Mouse (Mus musculus): Measurements from ENCODE around the gene Col5a3. TPM values are rescaled to one million over a fixed set of nuclear protein-coding genes. Genes with fewer than 3 reads are reported as not detected.

Col5a3 gene
- polyA plus RNA-seq, 1 experiment: 1.3 TPM

DNA sequence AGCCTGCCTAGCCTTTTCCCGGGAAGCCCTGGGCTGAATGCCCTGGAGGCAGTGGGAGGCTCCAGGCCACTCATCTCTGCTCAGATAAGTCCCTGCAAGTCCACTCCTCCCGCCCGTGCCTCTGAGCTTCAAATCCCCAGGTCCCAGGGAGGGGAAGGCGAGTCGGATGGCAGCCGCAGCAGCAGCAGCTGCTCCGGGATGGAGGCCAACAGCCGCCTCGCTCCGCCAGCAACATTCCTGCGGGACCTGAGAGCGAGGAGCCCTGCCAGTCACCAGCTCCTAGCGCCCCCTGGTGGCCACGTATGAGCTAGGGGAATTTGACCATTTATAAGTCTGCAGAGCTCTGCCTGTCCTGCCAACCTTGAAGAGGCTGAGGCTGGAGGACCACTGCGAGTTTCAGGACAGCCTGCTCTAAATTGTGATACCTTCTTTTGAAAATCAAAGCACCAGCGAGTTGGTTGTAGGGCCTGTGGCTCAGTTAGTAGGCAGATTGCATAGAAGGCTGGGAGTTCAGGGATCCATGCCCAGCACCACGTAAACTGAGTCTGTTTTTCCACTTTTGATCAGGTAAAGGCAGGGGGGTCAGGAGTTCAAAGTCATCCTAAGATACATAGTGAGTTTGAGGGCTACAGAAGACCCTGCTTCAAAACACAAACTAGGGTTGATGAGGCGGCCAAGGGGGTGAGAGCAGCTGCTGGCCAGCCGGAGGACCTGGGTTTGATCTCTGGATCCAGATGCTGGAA, 16.2 kb upstream of the Col5a3 start:
- TF ChIP-seq POLR2A (IDR thresholded peaks at IDR 0.05; ENCODE audit: insufficient read depth, low read length) (no peak), CTCF (IDR thresholded peaks at IDR 0.05; ENCODE audit: low read depth, low read length) (peak; percentile 95), EP300 (IDR thresholded peaks at IDR 0.05; ENCODE audit: insufficient read depth, low read depth, low read length) (no peak)
- H3K27me3 ChIP-seq (ENCODE audit: control insufficient read depth, insufficient read depth, low read length, poor library complexity, severe bottlenecking): no peaks in the 10 kb centered on the region
- no peak overlapping the region for H3K27ac ChIP-seq (ENCODE audit: insufficient read depth, low read length)
- H3K4me1 ChIP-seq (ENCODE audit: control insufficient read depth, insufficient read depth, low read length): peaks cover 2% of the 10 kb centered on the region
- H3K4me3 ChIP-seq (ENCODE audit: low read depth, low read length): peak overlapping the region; percentile 28; the same call in 1 of the 2 replicates
- no peaks in the 10 kb centered on the region for H3K36me3 ChIP-seq (ENCODE audit: control insufficient read depth, insufficient read depth, low read length, poor library complexity, severe bottlenecking)
- peak overlapping the region; percentile 40; the same call in 1 of the 2 replicates for H3K9ac ChIP-seq (ENCODE audit: low read depth, poor library complexity, severe bottlenecking)
- H3K9me3 ChIP-seq (replicated peaks; ENCODE audit: control insufficient read depth, insufficient read depth, low read length, poor library complexity, severe bottlenecking): no peaks in the 10 kb centered on the region

DNA sequence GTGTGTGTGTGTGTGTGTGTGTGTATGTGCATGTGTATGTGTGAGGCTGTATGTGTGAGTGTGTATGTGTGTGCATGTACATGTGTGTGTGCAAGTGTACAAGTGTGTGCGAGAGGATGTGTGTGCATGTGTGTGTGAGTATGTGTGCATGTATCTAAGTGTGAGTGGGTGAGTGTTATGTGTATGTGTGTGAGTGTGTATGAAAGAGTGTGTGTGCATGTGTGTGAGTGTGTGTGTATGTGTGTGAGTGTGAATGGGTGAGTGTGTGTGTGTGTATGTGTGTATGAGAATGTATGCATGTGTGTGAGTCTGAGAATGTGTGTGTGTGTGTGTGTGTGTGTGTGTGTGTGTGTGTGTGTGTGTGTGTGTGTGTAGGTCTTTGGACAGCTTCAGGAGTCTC, 13.3 kb upstream of the Col5a3 start:
- Histone ChIP-seq H3K36me3 (ENCODE audit: control insufficient read depth, insufficient read depth, low read length, poor library complexity, severe bottlenecking) (no peaks in the 10 kb centered on the region), H3K27me3 (ENCODE audit: control insufficient read depth, insufficient read depth, low read length, poor library complexity, severe bottlenecking) (no peaks in the 10 kb centered on the region), H3K9me3 (replicated peaks; ENCODE audit: control insufficient read depth, insufficient read depth, low read length, poor library complexity, severe bottlenecking) (no peaks in the 10 kb centered on the region), H3K27ac (ENCODE audit: insufficient read depth, low read length) (no peak overlapping the region), H3K4me3 (ENCODE audit: low read depth, low read length) (no peak overlapping the region), H3K9ac (ENCODE audit: low read depth, poor library complexity, severe bottlenecking) (no peak overlapping the region), H3K4me1 (ENCODE audit: control insufficient read depth, insufficient read depth, low read length) (peaks cover 2% of the 10 kb centered on the region)
- no peak for TF ChIP-seq CTCF (IDR thresholded peaks at IDR 0.05; ENCODE audit: low read depth, low read length)
- no peak for TF ChIP-seq POLR2A (IDR thresholded peaks at IDR 0.05; ENCODE audit: insufficient read depth, low read length)
- TF ChIP-seq EP300 (IDR thresholded peaks at IDR 0.05; ENCODE audit: insufficient read depth, low read depth, low read length): no peak

DNA sequence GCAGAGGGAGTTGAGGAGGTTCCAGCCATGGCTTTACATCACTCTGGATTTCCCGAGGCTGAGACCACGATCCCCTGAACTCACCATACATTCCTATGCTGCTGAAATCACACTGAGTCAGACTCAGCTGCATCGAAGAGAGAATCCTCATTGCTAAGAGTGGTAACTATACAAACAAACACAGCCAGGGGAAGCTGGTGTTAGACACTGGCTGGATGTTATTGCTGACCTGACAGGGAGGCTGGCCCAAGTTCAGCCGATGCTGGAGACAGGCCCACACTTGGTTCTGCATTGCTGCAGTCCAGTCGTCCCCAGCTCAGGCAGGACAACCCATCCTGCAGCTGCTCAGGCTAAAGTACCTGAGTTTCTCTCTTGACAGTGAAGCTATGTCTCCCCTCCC, 10.9 kb upstream of the Col5a3 start:
- Histone ChIP-seq H3K27me3 (ENCODE audit: control insufficient read depth, insufficient read depth, low read length, poor library complexity, severe bottlenecking) (no peaks in the 10 kb centered on the region), H3K9me3 (replicated peaks; ENCODE audit: control insufficient read depth, insufficient read depth, low read length, poor library complexity, severe bottlenecking) (no peaks in the 10 kb centered on the region), H3K4me1 (ENCODE audit: control insufficient read depth, insufficient read depth, low read length) (peaks cover 2% of the 10 kb centered on the region), H3K4me3 (ENCODE audit: low read depth, low read length) (no peak overlapping the region), H3K27ac (ENCODE audit: insufficient read depth, low read length) (no peak overlapping the region), H3K36me3 (ENCODE audit: control insufficient read depth, insufficient read depth, low read length, poor library complexity, severe bottlenecking) (no peaks in the 10 kb centered on the region), H3K9ac (ENCODE audit: low read depth, poor library complexity, severe bottlenecking) (no peak overlapping the region)
- no peak for TF ChIP-seq EP300 (IDR thresholded peaks at IDR 0.05; ENCODE audit: insufficient read depth, low read depth, low read length)
- TF ChIP-seq CTCF (IDR thresholded peaks at IDR 0.05; ENCODE audit: low read depth, low read length): no peak
- no peak for TF ChIP-seq POLR2A (IDR thresholded peaks at IDR 0.05; ENCODE audit: insufficient read depth, low read length)

DNA sequence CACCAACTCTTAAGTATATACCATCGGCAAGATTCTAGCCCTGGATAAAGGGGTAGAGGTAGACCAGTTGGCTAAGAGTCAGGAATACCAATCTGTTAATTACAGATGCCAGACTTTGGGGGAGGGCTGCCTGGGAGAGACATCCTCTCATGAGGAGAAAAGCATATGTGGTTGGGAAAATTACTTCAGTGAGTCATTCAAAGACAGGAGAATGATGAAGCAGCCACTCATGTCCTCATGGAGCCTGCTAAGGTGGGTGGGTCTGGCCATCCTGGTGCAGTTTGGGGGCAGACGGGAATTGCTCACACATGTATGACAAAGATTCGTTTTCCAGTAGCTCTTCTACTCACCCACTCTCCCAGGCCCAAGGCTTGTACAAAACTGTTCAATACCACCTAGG, 8.0 kb upstream of the Col5a3 start:
- no peaks in the 10 kb centered on the region for H3K9me3 ChIP-seq (replicated peaks; ENCODE audit: control insufficient read depth, insufficient read depth, low read length, poor library complexity, severe bottlenecking)
- TF ChIP-seq CTCF (IDR thresholded peaks at IDR 0.05; ENCODE audit: low read depth, low read length) (no peak), EP300 (IDR thresholded peaks at IDR 0.05; ENCODE audit: insufficient read depth, low read depth, low read length) (no peak), POLR2A (IDR thresholded peaks at IDR 0.05; ENCODE audit: insufficient read depth, low read length) (no peak)
- no peak overlapping the region for H3K27ac ChIP-seq (ENCODE audit: insufficient read depth, low read length)
- H3K4me1 ChIP-seq (ENCODE audit: control insufficient read depth, insufficient read depth, low read length): no peaks in the 10 kb centered on the region
- no peak overlapping the region for H3K4me3 ChIP-seq (ENCODE audit: low read depth, low read length)
- no peaks in the 10 kb centered on the region for H3K27me3 ChIP-seq (ENCODE audit: control insufficient read depth, insufficient read depth, low read length, poor library complexity, severe bottlenecking)
- H3K36me3 ChIP-seq (ENCODE audit: control insufficient read depth, insufficient read depth, low read length, poor library complexity, severe bottlenecking): no peaks in the 10 kb centered on the region
- H3K9ac ChIP-seq (ENCODE audit: low read depth, poor library complexity, severe bottlenecking): no peak overlapping the region

DNA sequence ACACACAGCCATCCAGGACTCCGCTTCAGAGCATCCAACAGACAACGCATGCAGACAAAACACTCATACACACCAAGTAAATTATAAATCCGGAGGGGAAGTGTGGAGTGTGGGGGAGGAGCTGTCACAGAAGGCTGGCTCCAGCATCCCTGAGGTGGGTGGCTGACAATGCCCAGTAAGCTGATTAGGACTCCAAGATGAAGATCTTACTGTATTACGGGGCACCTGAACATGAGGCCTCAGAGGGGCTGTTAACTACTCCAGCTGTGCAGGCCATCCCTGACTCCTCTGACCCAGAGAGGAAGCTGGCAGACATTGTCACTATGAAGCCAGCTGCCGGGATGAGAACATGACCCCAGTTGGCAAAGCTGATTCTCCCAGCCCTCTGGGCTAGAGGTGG, 5.1 kb upstream of the Col5a3 start:
- H3K27me3 ChIP-seq (ENCODE audit: control insufficient read depth, insufficient read depth, low read length, poor library complexity, severe bottlenecking): no peaks in the 10 kb centered on the region
- H3K9ac ChIP-seq (ENCODE audit: low read depth, poor library complexity, severe bottlenecking): no peak overlapping the region
- H3K4me1 ChIP-seq (ENCODE audit: control insufficient read depth, insufficient read depth, low read length): no peaks in the 10 kb centered on the region
- H3K36me3 ChIP-seq (ENCODE audit: control insufficient read depth, insufficient read depth, low read length, poor library complexity, severe bottlenecking): no peaks in the 10 kb centered on the region
- H3K27ac ChIP-seq (ENCODE audit: insufficient read depth, low read length): no peak overlapping the region
- no peaks in the 10 kb centered on the region for H3K9me3 ChIP-seq (replicated peaks; ENCODE audit: control insufficient read depth, insufficient read depth, low read length, poor library complexity, severe bottlenecking)
- no peak overlapping the region for H3K4me3 ChIP-seq (ENCODE audit: low read depth, low read length)
- TF ChIP-seq EP300 (IDR thresholded peaks at IDR 0.05; ENCODE audit: insufficient read depth, low read depth, low read length) (no peak), POLR2A (IDR thresholded peaks at IDR 0.05; ENCODE audit: insufficient read depth, low read length) (no peak), CTCF (IDR thresholded peaks at IDR 0.05; ENCODE audit: low read depth, low read length) (no peak)

DNA sequence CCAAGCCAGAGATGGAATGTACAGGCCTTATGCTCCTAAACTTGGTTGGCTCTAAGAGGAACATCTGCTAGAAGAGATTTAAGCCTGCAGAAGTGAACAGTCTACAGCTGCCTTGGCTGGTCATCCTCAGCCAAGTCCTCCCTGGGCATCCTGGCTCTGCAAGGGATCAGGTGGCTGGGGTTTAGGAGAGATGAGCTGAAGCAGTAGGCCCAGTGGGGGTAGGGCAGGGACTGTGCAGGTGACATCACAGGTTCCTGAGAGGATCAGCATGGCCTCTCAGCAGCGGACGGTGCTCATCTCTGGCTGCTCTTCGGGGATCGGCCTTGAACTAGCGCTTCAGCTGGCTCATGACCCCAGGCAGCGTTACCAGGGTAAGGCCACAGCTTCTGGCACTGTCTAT, 3.4 kb upstream of the Col5a3 start, which contains the start of gene Rdh8:
Gene Rdh8 (plus strand): TSS at position 268 of the 400 bp plus-strand sequence.
- no peak for TF ChIP-seq POLR2A (IDR thresholded peaks at IDR 0.05; ENCODE audit: insufficient read depth, low read length)
- no peak for TF ChIP-seq CTCF (IDR thresholded peaks at IDR 0.05; ENCODE audit: low read depth, low read length)
- TF ChIP-seq EP300 (IDR thresholded peaks at IDR 0.05; ENCODE audit: insufficient read depth, low read depth, low read length): no peak
- Histone ChIP-seq H3K4me3 (ENCODE audit: low read depth, low read length) (no peak within 1 kb of the TSS), H3K9me3 (replicated peaks; ENCODE audit: control insufficient read depth, insufficient read depth, low read length, poor library complexity, severe bottlenecking) (no peaks in the 10 kb centered on the region), H3K36me3 (ENCODE audit: control insufficient read depth, insufficient read depth, low read length, poor library complexity, severe bottlenecking) (no peaks in the 10 kb centered on the region), H3K9ac (ENCODE audit: low read depth, poor library complexity, severe bottlenecking) (no peak within 1 kb of the TSS), H3K27ac (ENCODE audit: insufficient read depth, low read length) (no peak within 1 kb of the TSS), H3K27me3 (ENCODE audit: control insufficient read depth, insufficient read depth, low read length, poor library complexity, severe bottlenecking) (no peaks in the 10 kb centered on the region), H3K4me1 (ENCODE audit: control insufficient read depth, insufficient read depth, low read length) (peaks cover 2% of the 10 kb centered on the region)

Measured in ES-Bruce4 (cell line).